Mouse (Mus musculus) bone marrow macrophage, adult 2 months (primary cell): ENCODE results near the gene Shank3.

Experiments
- CTCF ChIP-seq: IDR thresholded peaks from 2 replicates; pipeline ENCODE4 v1.5.1; 2012; ENCODE audit warnings: low read depth, mild to moderate bottlenecking, low read length, moderate library complexity
- POLR2A ChIP-seq: IDR thresholded peaks from 2 replicates; pipeline ENCODE4 v1.6.1; 2012; ENCODE audit warnings: mild to moderate bottlenecking, low read depth, low read length, borderline replicate concordance

DNA sequence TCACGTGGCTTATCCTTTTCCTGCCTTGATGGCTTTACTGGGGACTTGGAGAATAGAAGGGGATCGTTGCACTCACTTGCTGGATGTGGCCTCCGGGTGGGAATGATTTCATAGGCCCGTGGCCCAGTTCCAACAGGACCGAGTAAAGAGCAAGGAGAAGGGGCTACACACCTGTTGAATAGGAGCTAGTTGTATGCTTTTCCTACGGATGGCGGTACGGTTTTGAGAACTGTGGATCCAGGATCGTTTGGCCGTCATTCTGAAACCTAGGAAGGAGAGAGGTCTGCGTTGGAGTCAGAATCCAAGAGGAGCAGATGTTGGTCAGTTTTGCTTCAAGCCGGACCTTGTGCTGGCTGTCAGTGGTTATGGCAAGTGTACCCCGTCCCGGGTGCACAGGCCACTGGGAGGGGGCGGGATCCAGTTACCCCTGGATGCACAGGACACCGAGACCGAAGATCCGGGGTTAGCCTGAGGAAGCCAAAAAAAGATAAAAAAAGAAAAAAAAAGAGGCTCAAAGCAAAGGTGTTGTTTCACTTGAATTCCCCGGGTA lies 27.4 kb downstream of the Shank3 start:
- TF ChIP-seq CTCF (no peak), POLR2A (no peak)
